8 mouse cellular contexts compared by ENCODE assay signal in genomic region chr13:95327345-95327741, GRCm38 (mm10). TPM values are rescaled to one million over a fixed set of nuclear protein-coding genes. Genes with fewer than 3 reads are reported as not detected.
DNase-seq lines count a peak whose midpoint lies in the region; ATAC-seq and TF ChIP-seq lines count a peak whose summit lies in the region.

No protein-coding gene starts in this region.

- no peak; the same call in 1 of the 2 replicates for ATAC-seq in intestine, embryonic 16.5 days
- no peak for ATAC-seq in liver, embryonic 15.5 days (ENCODE audit: insufficient read depth)
- peak; percentile 25; the same call in 1 of the 2 replicates for ATAC-seq in neural tube, embryonic 14.5 days (ENCODE audit: low read depth)

- H3K4me1 ChIP-seq in ES-E14 (ENCODE audit: control insufficient read depth in 2 of 2, insufficient read depth in 2 of 2, low read length in 2 of 2, poor library complexity in 1 of 2) = peaks cover 8 to 23% of the 10 kb centered on the region in 2 experiments; a peak in 3 of 4 replicates
- H3K4me1 ChIP-seq in forebrain, embryonic 10.5 days = peaks cover 27% of the 10 kb centered on the region
- peaks cover 23% of the 10 kb centered on the region for H3K4me1 ChIP-seq in intestine, embryonic 16.5 days (ENCODE audit: control insufficient read depth, insufficient read depth, low read length)
- H3K4me1 ChIP-seq in liver, embryonic 15.5 days (replicated peaks) = peaks cover 14% of the 10 kb centered on the region; the same call in 1 of the 2 replicates
- H3K4me1 ChIP-seq in neural tube, embryonic 14.5 days (ENCODE audit: control insufficient read depth, insufficient read depth, low read length) = peaks cover 26% of the 10 kb centered on the region

- H3K36me3 ChIP-seq in ES-E14 (ENCODE audit: control insufficient read depth, insufficient read depth, low read length, poor library complexity, severe bottlenecking) = no peaks in the 10 kb centered on the region
- H3K36me3 ChIP-seq in forebrain, embryonic 10.5 days (replicated peaks) = peaks cover 21% of the 10 kb centered on the region
- no peaks in the 10 kb centered on the region for H3K36me3 ChIP-seq in intestine, embryonic 16.5 days (ENCODE audit: control insufficient read depth, insufficient read depth, low read length)
- no peaks in the 10 kb centered on the region for H3K36me3 ChIP-seq in liver, embryonic 15.5 days (replicated peaks)
- H3K36me3 ChIP-seq in neural tube, embryonic 14.5 days (ENCODE audit: control insufficient read depth, insufficient read depth, low read length) = no peaks in the 10 kb centered on the region

- DNase-seq in adrenal gland, postnatal 36 days = peak; percentile 3 to 18
- DNase-seq in adrenal gland, postnatal 4 days (ENCODE audit: low spot score in 2 of 2) = no peak
- DNase-seq in ES-E14 (ENCODE audit: low read depth, low spot score) = peak; percentile 66
- DNase-seq in forebrain, embryonic 10.5 days (ENCODE audit: extremely low spot score, low spot score) = peak; percentile 31
- no peak for DNase-seq in thymus, postnatal 0 days (ENCODE audit: low spot score)

- in situ Hi-C loops in ES-E14 (cut with MboI; ENCODE audit: low sequenced_read_pairs in 2 of 2, unreplicated experiment in 2 of 2) = no loop called here

- peak overlapping the region; percentile 57 for H3K9ac ChIP-seq in ES-E14 (ENCODE audit: insufficient read depth, low read depth, low read length, poor library complexity, severe bottlenecking)
- H3K9ac ChIP-seq in intestine, embryonic 16.5 days (ENCODE audit: low read depth, low read length) = peak overlapping the region; percentile 98
- H3K9ac ChIP-seq in liver, embryonic 15.5 days = 0 out of 2 replicates have a peak overlapping the region, but pooled peaks have one; percentile 1
- peak overlapping the region; percentile 58 for H3K9ac ChIP-seq in neural tube, embryonic 14.5 days (replicated peaks; ENCODE audit: low read depth, low read length)

- H3K27me3 ChIP-seq in forebrain, embryonic 10.5 days (ENCODE audit: poor library complexity, severe bottlenecking) = no peaks in the 10 kb centered on the region
- no peaks in the 10 kb centered on the region for H3K27me3 ChIP-seq in intestine, embryonic 16.5 days (replicated peaks; ENCODE audit: control insufficient read depth, insufficient read depth, low read length)
- H3K27me3 ChIP-seq in liver, embryonic 15.5 days = peaks cover 34% of the 10 kb centered on the region
- no peaks in the 10 kb centered on the region for H3K27me3 ChIP-seq in neural tube, embryonic 14.5 days (ENCODE audit: control insufficient read depth, insufficient read depth, low read length)

- H3K4me2 ChIP-seq in intestine, embryonic 16.5 days (ENCODE audit: low read depth, low read length) = peak overlapping the region; percentile 80
- peak overlapping the region; percentile 75 for H3K4me2 ChIP-seq in liver, embryonic 15.5 days
- H3K4me2 ChIP-seq in neural tube, embryonic 14.5 days (ENCODE audit: low read depth, low read length) = peak overlapping the region; percentile 87

- peak overlapping the region; percentile 52 to 90 for H3K4me3 ChIP-seq in ES-E14 (ENCODE audit: insufficient read depth in 1 of 2, low read depth in 1 of 2, low read length in 2 of 2, poor library complexity in 1 of 2, severe bottlenecking in 1 of 2)
- H3K4me3 ChIP-seq in forebrain, embryonic 10.5 days = peak overlapping the region; percentile 87
- H3K4me3 ChIP-seq in intestine, embryonic 16.5 days (ENCODE audit: low read length) = peak overlapping the region; percentile 89
- H3K4me3 ChIP-seq in liver, embryonic 15.5 days (replicated peaks) = peak overlapping the region; percentile 63
- peak overlapping the region; percentile 86 for H3K4me3 ChIP-seq in neural tube, embryonic 14.5 days (ENCODE audit: low read depth, low read length)

- H3K9me3 ChIP-seq in ES-E14 (ENCODE audit: control insufficient read depth, insufficient read depth, low read depth, low read length) = no peaks in the 10 kb centered on the region
- no peaks in the 10 kb centered on the region for H3K9me3 ChIP-seq in forebrain, embryonic 10.5 days
- H3K9me3 ChIP-seq in intestine, embryonic 16.5 days (ENCODE audit: control insufficient read depth, low read length) = no peaks in the 10 kb centered on the region
- no peaks in the 10 kb centered on the region for H3K9me3 ChIP-seq in liver, embryonic 15.5 days (replicated peaks)
- H3K9me3 ChIP-seq in neural tube, embryonic 14.5 days (ENCODE audit: control insufficient read depth, low read length) = no peaks in the 10 kb centered on the region

- H3K27ac ChIP-seq in ES-E14 (ENCODE audit: insufficient read depth, low read depth, low read length, poor library complexity, severe bottlenecking) = peak overlapping the region; percentile 71
- peak overlapping the region; percentile 99 for H3K27ac ChIP-seq in forebrain, embryonic 10.5 days
- H3K27ac ChIP-seq in intestine, embryonic 16.5 days (ENCODE audit: low read length) = peak overlapping the region; percentile 100
- no peak overlapping the region for H3K27ac ChIP-seq in liver, embryonic 15.5 days (replicated peaks)
- peak overlapping the region; percentile 74 for H3K27ac ChIP-seq in neural tube, embryonic 14.5 days (ENCODE audit: low read depth, low read length)

- 7% methylated on average over 5 of the region's 5 CpGs for WGBS in forebrain, embryonic 10.5 days
- WGBS in intestine, embryonic 16.5 days = 6% methylated on average over 5 of the region's 5 CpGs
- WGBS in liver, embryonic 15.5 days (ENCODE audit: insufficient replicate concordance) = 20% methylated on average over 5 of the region's 5 CpGs
- 4% methylated on average over 5 of the region's 5 CpGs for WGBS in neural tube, embryonic 14.5 days

TF ChIP-seq in ES-E14, 5 proteins besides CTCF, POLR2A, EP300 and RAD21:
- TF ChIP-seq ZNF384 (IDR thresholded peaks at IDR 0.05; ENCODE audit: low read depth, low read length) (peak; percentile 90), MAFK (IDR thresholded peaks at IDR 0.05; ENCODE audit: insufficient read depth, low read depth, low read length) (no peak)

RNA-seq across cellular contexts. Expression of gene Zbed3, which starts 3.9 kb away (rescaled TPM):
- total RNA-seq in adrenal gland, postnatal 36 days (2021) = 10 to 100 TPM; 24.8 to 31.0 TPM
- 10 to 100 TPM; 54.9 to 59.5 TPM for total RNA-seq in adrenal gland, postnatal 4 days (2021)
- total RNA-seq in ES-E14 (2012; rRNA removed) = 3.8 and 4.7 TPM in 2 replicates
- polyA plus RNA-seq in forebrain, embryonic 10.5 days (2016; fragmentation: Nextera tagmentation; extraction: Ambion mirVana) = 51.6 and 55.2 TPM in 2 replicates
- polyA plus RNA-seq in intestine, embryonic 16.5 days (2015; fragmentation: Nextera tagmentation; extraction: Ambion mirVana) = 38.5 and 43.4 TPM in 2 replicates
- 5.2 and 5.7 TPM in 2 replicates for polyA plus RNA-seq in liver, embryonic 15.5 days (2015; fragmentation: Nextera tagmentation; extraction: Ambion mirVana)
- 30.7 and 34.3 TPM in 2 replicates for polyA plus RNA-seq in neural tube, embryonic 14.5 days (2014; fragmentation: Nextera tagmentation; extraction: Ambion mirVana)
- 31.6 and 32.4 TPM in 2 replicates for polyA plus RNA-seq in thymus, postnatal 0 days (2015; fragmentation: Nextera tagmentation; extraction: Ambion mirVana)

RNA-seq across cellular contexts. Expression of gene Aggf1, which starts 47.8 kb away (rescaled TPM):
- total RNA-seq in adrenal gland, postnatal 36 days (2021) = 10 to 100 TPM; 34.4 to 35.9 TPM
- 10 to 100 TPM; 36.2 to 38.4 TPM for total RNA-seq in adrenal gland, postnatal 4 days (2021)
- 40.7 and 50.1 TPM in 2 replicates for total RNA-seq in ES-E14 (2012; rRNA removed)
- polyA plus RNA-seq in forebrain, embryonic 10.5 days (2016; fragmentation: Nextera tagmentation; extraction: Ambion mirVana) = 39.5 and 41.0 TPM in 2 replicates
- 22.8 and 25.0 TPM in 2 replicates for polyA plus RNA-seq in intestine, embryonic 16.5 days (2015; fragmentation: Nextera tagmentation; extraction: Ambion mirVana)
- polyA plus RNA-seq in liver, embryonic 15.5 days (2015; fragmentation: Nextera tagmentation; extraction: Ambion mirVana) = 15.8 and 17.8 TPM in 2 replicates
- 31.9 and 41.9 TPM in 2 replicates for polyA plus RNA-seq in neural tube, embryonic 14.5 days (2014; fragmentation: Nextera tagmentation; extraction: Ambion mirVana)
- polyA plus RNA-seq in thymus, postnatal 0 days (2015; fragmentation: Nextera tagmentation; extraction: Ambion mirVana) = 36.3 and 36.8 TPM in 2 replicates

Comparison
In these comparisons a context has a peak if more than half of its experiments do, and no peak if none do; other contexts are left out.
1. DNase-seq: peak in adrenal gland, postnatal 36 days (2 of 2), ES-E14 (single experiment) and forebrain, embryonic 10.5 days (single experiment); none in adrenal gland, postnatal 4 days (0 of 2) and thymus, postnatal 0 days (single experiment).
2. H3K9ac ChIP-seq: peak in every context shown above with its lines; median percentile 98 in intestine, embryonic 16.5 days; 58 in neural tube, embryonic 14.5 days; 57 in ES-E14; 1 in liver, embryonic 15.5 days.
3. Peak in every context shown above with its lines, with median percentiles within 50 percentile points of each other: H3K4me3 ChIP-seq and H3K4me2 ChIP-seq.